Mouse (Mus musculus) retina, embryonic 14.5 days (tissue): ENCODE measurements around the gene Cfap52.

Experiments
- DNase-seq: peaks from one replicate; pipeline ENCODE4 v3.0.0-alpha.2; 2015; ENCODE audit warnings: low spot score

Cfap52 gene

DNA sequence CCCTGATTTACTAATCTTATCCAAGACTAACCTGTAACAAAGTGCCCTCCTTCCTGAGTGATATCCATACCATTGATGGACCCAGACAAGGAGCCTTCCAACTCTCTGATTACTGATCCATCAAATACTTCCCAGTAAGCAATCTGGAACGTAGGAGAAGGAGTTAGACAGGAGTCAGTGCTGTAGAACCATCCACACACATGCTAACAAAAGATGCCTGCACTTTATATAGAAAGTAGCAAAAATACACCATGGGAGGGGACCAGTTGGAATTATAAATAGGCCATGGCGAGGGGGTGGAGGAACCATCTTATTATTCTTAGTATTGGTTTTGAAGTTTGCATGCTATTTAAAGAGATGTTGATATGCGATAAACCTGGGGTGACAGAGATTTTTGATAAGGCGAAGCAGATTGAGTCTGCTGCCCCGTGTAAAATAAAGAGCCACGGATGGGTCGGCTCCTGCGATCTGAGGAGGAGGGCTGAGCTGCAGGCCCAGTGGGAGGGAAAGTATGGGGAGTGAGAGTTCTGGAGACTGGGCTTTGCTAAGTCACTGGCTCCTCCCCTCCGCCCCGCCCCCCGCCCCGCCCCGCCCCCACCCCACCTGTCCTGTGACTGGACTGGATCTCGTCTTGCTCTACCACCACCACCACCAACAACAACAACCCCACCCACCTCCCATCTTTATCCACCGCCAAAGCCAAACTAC lies 38.9 kb downstream of the Cfap52 start:
- no peak for DNase-seq

DNA sequence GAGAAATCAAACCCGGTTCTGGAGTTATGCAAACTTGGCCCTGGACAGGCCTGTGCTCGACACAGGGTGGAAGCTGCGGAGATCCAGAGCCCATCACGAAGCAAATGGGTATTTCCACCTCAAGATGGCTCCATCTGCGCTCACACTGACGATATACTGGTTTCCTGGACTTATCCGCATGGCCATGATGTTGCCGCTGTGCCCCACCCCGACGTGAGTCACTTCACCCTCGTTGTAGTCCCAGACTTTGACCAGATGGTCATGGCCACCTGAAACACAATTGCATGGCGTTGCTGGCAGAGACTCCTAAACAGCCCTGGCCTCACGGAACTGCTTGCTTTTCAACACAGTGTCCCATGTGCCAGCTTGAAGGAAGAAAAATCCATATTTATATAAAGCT lies 40.5 kb downstream of the Cfap52 start:
- DNase-seq: no peak

DNA sequence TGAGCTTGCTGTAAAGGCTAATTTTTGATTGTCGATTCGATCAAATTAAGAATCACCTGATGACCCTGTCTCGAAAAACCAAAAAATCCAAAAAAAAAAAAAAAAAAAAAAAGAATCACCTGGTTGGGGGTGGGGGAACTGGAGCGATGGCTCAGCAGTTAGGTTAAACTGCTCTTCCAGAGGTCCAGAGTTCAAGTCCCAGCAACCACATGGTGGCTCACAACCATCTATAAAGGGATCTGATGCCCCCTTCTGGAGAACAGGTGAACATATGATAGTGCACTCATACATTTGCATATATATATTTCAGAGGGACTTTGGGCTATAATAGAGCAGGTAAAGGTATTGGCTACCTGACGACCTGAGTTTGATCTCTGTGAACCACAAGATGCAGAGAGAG lies 41.7 kb downstream of the Cfap52 start:
- no peak for DNase-seq

DNA sequence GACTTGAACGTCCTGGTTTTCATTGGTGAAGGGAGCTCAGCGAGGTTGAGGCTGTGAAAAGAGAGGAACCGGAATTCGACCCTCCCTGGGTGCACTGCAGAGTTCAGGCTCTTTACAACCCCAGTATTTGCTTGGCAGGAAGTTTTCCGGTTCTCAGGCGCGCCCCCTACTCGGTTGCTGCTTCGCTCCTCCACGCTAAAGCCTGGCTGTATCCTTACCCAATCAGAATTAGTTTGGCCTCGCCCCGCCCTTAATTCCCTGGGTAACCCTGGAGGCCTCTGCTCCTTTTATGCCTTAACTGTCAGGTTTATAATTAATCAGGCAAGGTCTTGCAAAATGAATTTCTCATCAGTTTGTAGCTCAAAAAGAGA lies 42.7 kb downstream of the Cfap52 start:
- DNase-seq: peak; percentile 86

DNA sequence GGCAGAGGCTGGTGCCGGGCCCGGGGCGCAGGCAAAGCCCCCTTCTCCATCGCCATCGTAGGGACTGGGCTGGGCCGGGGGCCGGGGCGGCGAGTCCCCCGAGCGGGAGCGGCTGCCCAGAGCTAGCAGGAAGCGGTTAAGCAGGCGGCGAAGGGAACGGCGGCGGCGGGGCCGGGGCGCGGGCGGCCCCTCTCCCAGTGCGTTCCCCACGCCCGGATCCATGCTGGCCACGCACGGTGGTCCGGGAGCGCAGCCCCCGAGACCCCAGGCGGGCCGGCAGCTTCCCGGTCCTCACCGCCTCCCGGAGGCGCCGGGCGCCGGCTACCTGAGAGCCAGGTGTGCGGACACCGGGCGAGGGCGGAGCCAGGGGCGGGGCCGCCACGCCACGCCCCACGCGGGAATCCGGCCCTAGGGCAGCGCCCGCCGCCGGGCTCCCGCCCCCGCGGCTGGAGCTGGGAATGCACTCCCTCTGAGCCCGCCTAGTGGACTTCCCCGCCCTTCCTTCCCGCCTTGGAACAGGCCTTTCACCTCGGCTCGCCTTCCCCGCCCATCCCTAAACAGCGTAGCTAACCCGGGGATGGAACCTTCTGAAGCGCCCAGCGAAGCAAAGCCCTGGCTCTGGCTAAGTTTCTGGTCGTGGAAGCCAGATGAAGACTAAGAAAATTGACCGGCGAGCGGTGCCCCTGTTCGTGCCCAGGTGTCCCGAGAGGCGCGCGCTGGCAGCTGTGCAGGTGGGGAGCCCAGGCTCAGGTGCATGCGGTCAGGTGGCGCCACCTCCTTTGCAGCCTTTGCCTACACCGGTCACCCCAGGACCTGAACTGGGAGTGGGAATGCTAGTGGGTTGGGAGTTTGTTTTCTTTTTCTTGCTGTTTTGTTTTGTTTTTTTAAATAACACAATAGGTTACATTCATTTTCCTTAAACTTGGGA lies 43.4 kb downstream of the Cfap52 start, which contains the start of gene Usp43:
TSS of gene Usp43 (minus strand) at position 327 of the 928 bp plus-strand sequence.
- DNase-seq: peak; percentile 73

DNA sequence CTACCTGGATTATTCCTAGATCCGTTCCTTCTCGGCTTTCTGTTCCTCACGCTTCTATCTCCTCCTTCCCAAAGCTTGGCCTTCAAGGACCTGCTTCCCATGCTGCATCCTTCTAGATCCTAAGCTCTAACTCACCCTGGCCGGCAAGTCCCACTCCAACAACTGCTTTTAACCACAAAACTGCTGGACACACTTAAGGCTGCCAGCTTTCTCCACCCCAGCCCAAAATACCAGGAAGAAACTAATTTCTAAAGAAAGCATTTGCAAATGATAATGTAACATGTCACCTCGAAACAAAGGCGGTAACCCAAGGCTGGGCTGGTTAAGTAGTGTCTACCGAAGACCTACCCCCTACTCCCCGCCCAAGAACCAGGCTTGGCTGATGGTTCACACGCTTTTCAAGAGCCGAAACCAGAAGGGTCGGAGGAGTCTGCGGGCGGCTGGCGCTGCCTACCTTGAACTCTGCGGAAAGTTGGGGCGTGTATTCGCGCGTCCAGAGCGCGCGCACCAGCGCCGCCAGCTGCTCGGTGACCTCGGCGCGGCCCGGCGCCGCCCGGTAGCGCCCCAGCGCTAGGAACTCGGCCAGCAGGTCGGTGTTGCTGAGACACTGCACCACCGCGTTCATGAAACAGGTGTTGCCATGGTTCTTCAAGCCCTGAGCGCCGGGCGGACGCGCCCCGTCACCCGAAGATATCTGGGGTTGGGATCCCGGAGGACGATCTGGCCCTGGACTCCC lies 44.2 kb downstream of the Cfap52 start:
- no peak for DNase-seq

DNA sequence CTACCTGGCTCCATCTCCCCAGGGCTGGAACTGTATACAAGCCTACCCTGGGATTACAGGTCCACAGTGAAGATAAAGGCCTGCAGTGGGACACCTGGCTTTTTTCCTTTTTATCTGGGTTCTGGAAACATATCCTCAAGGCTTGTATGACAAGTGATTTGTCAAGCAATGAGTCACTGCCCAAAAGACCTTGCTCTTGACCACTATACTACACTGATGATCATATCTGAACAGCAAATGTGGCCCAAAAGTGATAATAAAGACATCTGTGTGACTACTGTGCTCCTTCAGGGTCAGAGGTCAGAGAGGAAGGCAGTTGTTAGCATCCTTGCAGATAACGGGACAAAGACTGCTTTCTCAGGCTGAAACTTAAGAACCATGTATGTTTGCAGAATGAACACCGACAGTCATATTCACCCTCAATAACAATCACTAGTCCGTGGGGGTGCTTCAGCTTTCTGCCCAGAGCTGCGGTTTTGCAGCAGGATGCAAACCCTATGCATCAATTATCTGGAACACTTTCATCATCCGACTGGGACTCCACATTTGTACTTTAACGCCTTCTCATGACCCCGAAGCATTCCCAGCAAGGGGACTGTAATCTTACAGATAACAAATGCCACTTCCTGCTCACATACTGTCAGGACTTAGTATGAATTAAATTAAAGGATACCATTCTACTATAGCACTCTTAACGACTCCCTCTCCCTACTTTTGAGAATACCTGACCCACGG lies 45.1 kb downstream of the Cfap52 start:
- no peak for DNase-seq

DNA sequence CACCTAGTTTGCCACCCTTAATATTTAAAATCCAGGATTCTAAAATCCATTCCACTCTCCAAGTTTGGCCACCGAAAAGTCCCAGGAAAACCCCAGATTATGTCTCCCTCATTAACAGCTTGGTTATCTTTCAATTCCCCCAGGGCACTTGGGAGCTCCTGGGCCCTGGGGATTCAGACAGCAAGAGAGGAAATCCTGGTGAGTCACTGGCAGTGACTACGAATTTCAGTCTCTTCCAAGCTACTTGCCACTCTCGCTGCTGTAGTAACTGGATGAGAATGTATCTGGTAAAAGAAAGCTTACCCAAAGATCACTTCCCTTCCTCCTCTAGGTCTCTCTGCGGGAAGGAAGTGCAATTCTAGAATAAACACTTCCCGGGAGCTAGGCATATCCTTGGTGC lies 45.9 kb downstream of the Cfap52 start:
- no peak for DNase-seq

DNA sequence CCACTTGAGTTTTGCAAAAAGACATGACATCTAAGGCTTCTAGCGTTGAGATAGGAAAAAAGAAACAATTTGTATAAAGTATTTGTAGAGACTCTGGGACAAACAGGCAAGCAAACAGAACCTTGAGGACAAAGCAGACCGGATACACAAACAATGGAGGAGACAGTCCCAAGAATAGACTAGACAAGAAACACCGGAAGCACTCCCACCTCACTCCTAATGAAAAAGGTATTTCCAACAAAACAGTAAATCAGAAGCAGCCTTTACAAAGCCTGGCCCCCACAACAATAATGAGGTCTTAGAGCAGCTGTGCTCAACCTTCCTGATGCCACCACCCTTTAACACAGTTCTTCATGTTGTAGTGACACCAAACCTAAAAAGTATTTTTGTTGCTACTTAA lies 48.3 kb downstream of the Cfap52 start:
- DNase-seq: no peak

DNA sequence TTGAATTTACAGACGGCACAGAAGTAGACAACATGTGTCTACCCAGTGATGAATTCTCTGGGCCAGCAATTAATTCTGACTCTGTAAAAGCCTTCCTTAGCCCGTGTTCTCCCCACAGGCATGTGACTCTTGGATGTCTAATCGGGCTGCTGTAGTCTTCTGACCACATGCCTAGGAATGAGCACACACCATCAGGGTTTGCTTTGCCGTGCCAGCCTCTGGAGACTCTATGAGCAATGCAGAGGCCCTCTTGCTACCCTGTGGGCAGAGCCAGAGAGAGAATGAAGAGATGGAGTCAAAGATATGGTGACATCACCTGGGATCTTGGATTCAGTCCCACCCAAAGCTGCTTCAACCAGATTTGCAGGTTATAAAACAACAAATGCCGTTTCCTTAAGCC lies 54.4 kb downstream of the Cfap52 start:
- DNase-seq: no peak

DNA sequence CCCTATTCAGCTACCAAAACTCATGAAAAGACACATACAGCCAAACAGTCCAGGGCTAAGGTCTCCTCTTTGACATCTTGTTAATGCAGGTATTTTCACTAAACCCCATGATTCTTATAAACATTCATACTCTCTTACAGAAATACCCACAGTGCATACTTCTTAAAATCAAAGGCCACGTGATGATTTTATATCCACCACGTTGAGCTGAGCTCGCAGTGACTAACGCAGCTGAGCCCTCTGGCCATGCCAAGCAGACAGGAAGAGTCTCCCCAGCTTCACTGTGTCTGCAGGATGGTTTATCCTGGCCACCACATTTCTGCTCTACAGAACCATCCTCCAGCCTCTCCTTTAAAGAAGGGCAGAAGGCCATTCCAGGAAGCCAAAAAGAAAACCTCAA lies 61.7 kb downstream of the Cfap52 start:
- no peak for DNase-seq

DNA sequence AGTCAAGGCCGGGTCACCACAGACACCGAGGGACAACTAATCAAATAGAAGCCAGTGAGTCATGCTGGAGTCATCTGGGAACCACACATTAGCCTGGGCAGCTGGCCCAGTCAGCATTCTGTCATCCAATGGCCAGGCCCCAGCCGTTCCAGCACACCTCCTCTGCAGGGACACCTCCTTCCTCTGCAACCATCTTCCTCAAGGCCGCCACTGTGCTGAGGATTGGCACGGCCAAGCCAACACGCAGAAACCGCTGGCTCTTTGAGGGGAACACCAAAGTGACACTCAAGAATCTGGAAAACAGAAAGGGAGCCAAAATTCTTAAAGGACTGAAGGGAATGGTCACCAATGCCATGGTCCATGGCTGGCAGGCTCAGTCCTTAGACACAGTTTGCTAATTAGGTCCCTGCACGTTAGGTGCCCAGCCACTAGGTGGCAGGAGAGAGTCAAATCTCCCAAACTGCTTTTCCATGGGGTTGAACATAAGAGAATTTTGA lies 68.3 kb downstream of the Cfap52 start:
- DNase-seq: peak; percentile 70

DNA sequence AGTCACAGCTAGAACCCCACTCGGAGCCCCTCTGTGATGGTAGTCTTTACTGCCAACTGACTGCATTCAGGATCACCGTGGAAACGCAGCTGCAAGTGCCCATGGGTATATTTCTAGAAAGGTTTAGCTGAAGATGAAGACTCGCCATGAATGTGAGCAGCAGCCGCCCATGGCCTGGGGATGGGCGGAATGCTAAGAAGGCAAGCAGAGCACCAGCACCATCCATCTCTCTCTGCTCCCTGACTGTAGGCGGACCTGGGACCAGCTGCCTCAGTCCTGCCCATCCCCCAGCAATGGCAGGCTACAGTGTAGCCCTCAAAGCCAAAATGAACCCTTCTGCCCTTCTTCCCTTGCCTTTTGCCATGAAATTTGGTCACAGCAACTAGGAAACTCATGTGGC lies 69.8 kb downstream of the Cfap52 start:
- DNase-seq: no peak

DNA sequence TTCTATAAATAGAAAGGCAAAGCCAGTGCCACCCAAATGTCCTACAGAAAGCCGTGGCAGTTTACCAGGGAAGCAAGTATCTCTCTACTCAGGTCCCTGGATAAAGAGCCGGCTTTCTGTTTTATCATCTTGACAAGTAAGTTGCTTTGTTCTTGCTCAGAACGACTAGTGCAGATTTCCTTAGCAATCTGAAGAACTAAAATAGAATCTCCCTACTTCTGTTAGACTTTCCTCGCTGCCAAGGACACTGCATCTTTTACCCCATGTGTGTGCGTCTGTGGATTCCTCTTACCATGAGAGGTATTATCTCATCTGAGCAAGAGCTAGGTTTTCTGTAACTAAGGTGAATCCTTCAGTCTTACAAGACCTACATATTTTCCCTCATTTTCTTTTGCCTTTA lies 76.9 kb downstream of the Cfap52 start:
- DNase-seq: no peak

DNA sequence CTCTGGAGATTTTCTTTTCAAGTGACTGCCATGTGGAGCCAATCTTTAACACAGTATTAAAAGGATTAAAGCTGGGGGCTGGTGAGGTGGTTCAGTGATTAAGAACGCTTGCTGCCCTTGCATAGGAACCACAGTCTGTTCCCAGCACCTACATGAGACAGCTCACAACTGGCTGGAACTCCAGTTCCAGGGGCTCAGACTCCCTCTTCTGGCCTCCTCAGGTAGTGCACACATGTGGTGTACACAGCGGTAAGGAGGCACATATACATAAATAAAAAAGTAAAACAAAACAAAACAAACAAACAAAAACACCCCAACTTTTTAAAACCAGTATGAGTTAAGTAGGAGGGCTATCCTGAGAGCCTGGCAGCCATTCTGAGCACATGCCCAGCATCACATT lies 79.5 kb downstream of the Cfap52 start:
- peak; percentile 28 for DNase-seq
